Mouse (Mus musculus) retina, postnatal 7 days (tissue): ENCODE data around the gene Ube2v1.

Source experiments
- DNase-seq: peaks from one replicate; pipeline ENCODE4 v3.0.0-alpha.2; 2012; ENCODE audit warnings: low read depth, low spot score

Ube2v1 gene

GRCm38 (mm10) chr2:167562101-167562500 is 69.8 kb downstream of the Ube2v1 start:
- DNase-seq, result no peak

- no peak for DNase-seq
Observed at GRCm38 (mm10) chr2:167559413-167559812, 72.5 kb downstream of the Ube2v1 start.
